Mouse (Mus musculus) embryonic facial prominence, embryonic 14.5 days (tissue): ENCODE measurements at regions not wholly inside any gene's neighbourhood (a gene's known extent, or its start where the extent isn't known, plus 50 kb on each side); places are given as distances from the start of the nearest gene placed in this dataset.
A peak's percentile ranks its signal among the peaks of the same experiment; 100 is the strongest.

Experiments
- ATAC-seq: fragments of 200-750 bp; cut with Nextera tagmentation; 2 replicates; pipeline ENCODE4 v1.8.0; 2017; ENCODE audit warnings: low read depth, moderate number of reproducible peaks, moderate TSS enrichment
- DNase-seq: peaks from one replicate; pipeline ENCODE4 v3.0.0-alpha.2; 2015; ENCODE audit warnings: low spot score
- H3K27ac ChIP-seq: fragments of 300-500 bp; sonication (generic); replicated peaks from 2 replicates; pipeline ENCODE4 v1.5.1; 2014; ENCODE audit warnings: low read depth, mild to moderate bottlenecking, low read length, moderate library complexity
- H3K27me3 ChIP-seq: fragments of 300-500 bp; sonication (generic); replicated peaks from 2 replicates; pipeline ENCODE4 v1.6.1; 2014; ENCODE audit warnings: low read length; ENCODE audit not compliant: control insufficient read depth, insufficient read depth
- H3K36me3 ChIP-seq: fragments of 300-500 bp; sonication (generic); 2 replicates; pipeline ENCODE4 v1.6.1; 2014; ENCODE audit warnings: low read length, mixed read lengths; ENCODE audit not compliant: control insufficient read depth, insufficient read depth
- H3K4me1 ChIP-seq: fragments of 300-500 bp; sonication (generic); 2 replicates; pipeline ENCODE4 v1.6.1; 2014; ENCODE audit warnings: antibody characterized with exemption, low read length; ENCODE audit not compliant: control insufficient read depth, insufficient read depth
- H3K4me2 ChIP-seq: fragments of 300-500 bp; sonication (generic); 2 replicates; pipeline ENCODE4 v1.6.1; 2014; ENCODE audit warnings: low read depth, mild to moderate bottlenecking, low read length, moderate library complexity, mixed read lengths
- H3K4me3 ChIP-seq: fragments of 300-500 bp; sonication (generic); 2 replicates; pipeline ENCODE4 v1.5.1; 2014; ENCODE audit warnings: low read depth, mild to moderate bottlenecking, low read length
- H3K9ac ChIP-seq: fragments of 300-500 bp; sonication (generic); 2 replicates; pipeline ENCODE4 v1.6.1; 2014; ENCODE audit warnings: low read depth, mild to moderate bottlenecking, low read length, moderate library complexity, mixed read lengths
- H3K9me3 ChIP-seq: fragments of 300-500 bp; sonication (generic); 2 replicates; pipeline ENCODE4 v1.6.1; 2016; ENCODE audit warnings: low read length; ENCODE audit not compliant: control insufficient read depth
- WGBS: fragments of 180-500 bp; shearing (Covaris S2); extraction: QIAGEN DNeasy Blood & Tissue Kit; methylation state at CpG from one replicate; pipeline ENCODE4 v1.1.7; 2014; 5-methylcytosine and 5-hydroxymethylcytosine counted together

- no peak overlapping the region for H3K27ac ChIP-seq
- WGBS: 84% methylated on average over 4 of the region's 4 CpGs
- H3K36me3 ChIP-seq: no peaks in the 10 kb centered on the region
- no peak for ATAC-seq
- H3K9me3 ChIP-seq: 0 out of 2 replicates have a peak, but pooled peaks cover 3% of the 10 kb centered on the region
- DNase-seq: no peak
- no peak overlapping the region for H3K4me2 ChIP-seq
- H3K27me3 ChIP-seq: no peaks in the 10 kb centered on the region
- H3K9ac ChIP-seq: no peak overlapping the region
- H3K4me3 ChIP-seq: no peak overlapping the region
- H3K4me1 ChIP-seq: peaks cover 8% of the 10 kb centered on the region
These were observed 249.6 kb downstream of the Hivep2 start for GRCm38 (mm10) chr10:14215512-14215911.

- 62% methylated on average over 5 of the region's 5 CpGs for WGBS
- no peak overlapping the region for H3K4me3 ChIP-seq
- H3K9me3 ChIP-seq: 0 out of 2 replicates have a peak, but pooled peaks cover 3% of the 10 kb centered on the region
- no peaks in the 10 kb centered on the region for H3K27me3 ChIP-seq
- ATAC-seq (no peak), DNase-seq (no peak)
- H3K4me2 ChIP-seq: no peak overlapping the region
- H3K27ac ChIP-seq: no peak overlapping the region
- peaks cover 14% of the 10 kb centered on the region for H3K4me1 ChIP-seq
- no peaks in the 10 kb centered on the region for H3K36me3 ChIP-seq
- no peak overlapping the region for H3K9ac ChIP-seq
These were observed 247.7 kb downstream of the Hivep2 start for GRCm38 (mm10) chr10:14213536-14213935.

DNA sequence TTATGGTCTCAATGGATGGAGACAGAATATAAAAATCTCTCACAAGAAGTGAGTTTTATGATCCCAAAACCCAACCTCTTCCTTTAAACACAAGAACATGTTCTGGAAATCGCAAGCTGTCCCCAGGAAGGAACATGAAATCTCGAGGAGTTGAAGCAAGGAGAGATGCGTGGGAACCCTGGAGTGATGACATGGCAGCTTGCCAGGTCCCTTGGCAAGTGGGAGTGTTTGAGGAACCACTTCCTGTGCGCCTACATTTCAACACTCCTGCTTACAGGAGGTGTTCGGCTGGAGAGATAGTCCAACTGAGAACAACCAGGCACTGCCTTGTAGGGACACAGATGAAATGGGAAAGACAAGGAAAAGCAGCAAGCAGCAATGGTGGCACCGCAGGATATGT, 246.1 kb downstream of the Hivep2 start:
- ATAC-seq (no peak), DNase-seq (no peak)
- Histone ChIP-seq H3K36me3 (no peaks in the 10 kb centered on the region), H3K4me2 (no peak overlapping the region), H3K9ac (no peak overlapping the region), H3K27me3 (no peaks in the 10 kb centered on the region), H3K27ac (no peak overlapping the region), H3K9me3 (no peaks in the 10 kb centered on the region), H3K4me1 (peaks cover 21% of the 10 kb centered on the region), H3K4me3 (no peak overlapping the region)
- 50% methylated on average over 6 of the region's 6 CpGs for WGBS

- H3K4me1 ChIP-seq: peaks cover 23% of the 10 kb centered on the region
- no peak overlapping the region for H3K9ac ChIP-seq
- WGBS: 63% methylated on average over 6 of the region's 6 CpGs
- H3K4me2 ChIP-seq: no peak overlapping the region
- H3K9me3 ChIP-seq: no peaks in the 10 kb centered on the region
- H3K36me3 ChIP-seq: no peaks in the 10 kb centered on the region
- no peak overlapping the region for H3K27ac ChIP-seq
- no peaks in the 10 kb centered on the region for H3K27me3 ChIP-seq
- H3K4me3 ChIP-seq: no peak overlapping the region
- DNase-seq (no peak), ATAC-seq (no peak)
These were observed 245.6 kb downstream of the Hivep2 start for GRCm38 (mm10) chr10:14211481-14211880.

- Histone ChIP-seq H3K4me1 (peaks cover 23% of the 10 kb centered on the region), H3K9ac (no peak overlapping the region), H3K27me3 (no peaks in the 10 kb centered on the region), H3K4me2 (no peak overlapping the region), H3K4me3 (no peak overlapping the region), H3K36me3 (no peaks in the 10 kb centered on the region), H3K27ac (0 out of 2 replicates have a peak overlapping the region, but pooled peaks have one; percentile 19), H3K9me3 (no peaks in the 10 kb centered on the region)
- 69% methylated on average over 8 of the region's 8 CpGs for WGBS
- ATAC-seq (peak; percentile 42; the same call in 1 of the 2 replicates), DNase-seq (peak; percentile 68)
These were observed 244.6 kb downstream of the Hivep2 start for GRCm38 (mm10) chr10:14210445-14210844.

DNA sequence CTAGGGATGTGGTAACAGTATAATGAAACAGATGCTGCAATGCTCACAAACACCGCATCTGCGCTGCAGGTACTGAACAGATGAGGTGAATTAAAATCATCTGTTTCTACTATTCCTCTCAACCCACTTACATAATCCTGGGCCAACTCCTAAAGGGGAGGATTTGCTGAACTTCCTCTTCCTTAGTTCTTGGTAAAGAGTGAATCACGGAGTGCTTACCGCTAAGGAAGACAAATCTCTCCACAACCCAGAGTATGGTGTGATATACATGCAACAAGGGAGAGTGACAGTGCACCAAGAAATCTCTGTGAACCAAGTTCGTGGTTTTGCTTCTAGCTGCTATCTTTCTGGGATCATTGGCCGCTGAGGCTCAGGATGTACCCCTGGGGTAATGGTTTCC, 244.2 kb downstream of the Hivep2 start:
- 0 out of 2 replicates have a peak overlapping the region, but pooled peaks have one; percentile 19 for H3K27ac ChIP-seq
- H3K4me2 ChIP-seq: no peak overlapping the region
- ATAC-seq (peak; percentile 55), DNase-seq (peak; percentile 77)
- H3K4me3 ChIP-seq: no peak overlapping the region
- no peaks in the 10 kb centered on the region for H3K9me3 ChIP-seq
- no peaks in the 10 kb centered on the region for H3K27me3 ChIP-seq
- WGBS: 53% methylated on average over 6 of the region's 6 CpGs
- H3K4me1 ChIP-seq: peaks cover 23% of the 10 kb centered on the region
- no peak overlapping the region for H3K9ac ChIP-seq
- no peaks in the 10 kb centered on the region for H3K36me3 ChIP-seq

- H3K4me2 ChIP-seq: no peak overlapping the region
- no peak for ATAC-seq
- WGBS: 36% methylated on average over 6 of the region's 6 CpGs
These were observed 242.3 kb downstream of the Hivep2 start for GRCm38 (mm10) chr10:14208206-14208605.

GRCm38 (mm10) chr10:14207616-14208015, 241.7 kb downstream of the Hivep2 start:
- Histone ChIP-seq H3K9ac (no peak overlapping the region), H3K4me1 (peaks cover 23% of the 10 kb centered on the region), H3K27me3 (no peaks in the 10 kb centered on the region), H3K4me2 (no peak overlapping the region), H3K36me3 (no peaks in the 10 kb centered on the region), H3K4me3 (no peak overlapping the region), H3K9me3 (no peaks in the 10 kb centered on the region), H3K27ac (no peak overlapping the region; the same call in 1 of the 2 replicates)
- DNase-seq (peak; percentile 78), ATAC-seq (peak; percentile 55)
- WGBS: 27% methylated on average over 5 of the region's 5 CpGs

More at GRCm38 (mm10) chr10:14208206-14208605, 242.3 kb downstream of the Hivep2 start:
- Histone ChIP-seq H3K4me1 (peaks cover 23% of the 10 kb centered on the region), H3K27ac (no peak overlapping the region), H3K9ac (no peak overlapping the region), H3K27me3 (no peaks in the 10 kb centered on the region), H3K36me3 (no peaks in the 10 kb centered on the region), H3K4me3 (no peak overlapping the region), H3K9me3 (no peaks in the 10 kb centered on the region)
- DNase-seq: peak; percentile 21

GRCm38 (mm10) chr10:14207051-14207570, 241.2 kb downstream of the Hivep2 start:
- no peaks in the 10 kb centered on the region for H3K36me3 ChIP-seq
- H3K4me1 ChIP-seq: peaks cover 22% of the 10 kb centered on the region
- no peaks in the 10 kb centered on the region for H3K27me3 ChIP-seq
- no peak overlapping the region for H3K4me2 ChIP-seq
- H3K4me3 ChIP-seq: no peak overlapping the region
- no peak for DNase-seq
- no peak overlapping the region for H3K9ac ChIP-seq
- no peak overlapping the region; the same call in 1 of the 2 replicates for H3K27ac ChIP-seq
- no peak for ATAC-seq
- H3K9me3 ChIP-seq: no peaks in the 10 kb centered on the region
- WGBS: 75% methylated on average over 5 of the region's 5 CpGs
